Mouse (Mus musculus): ENCODE data around the gene Zfp809. TPM values are rescaled to one million over a fixed set of nuclear protein-coding genes. Genes with fewer than 3 reads are reported as not detected.

Gene Zfp809
- polyA plus RNA-seq, 1 experiment from 2014 or later: 18.4 TPM

DNA sequence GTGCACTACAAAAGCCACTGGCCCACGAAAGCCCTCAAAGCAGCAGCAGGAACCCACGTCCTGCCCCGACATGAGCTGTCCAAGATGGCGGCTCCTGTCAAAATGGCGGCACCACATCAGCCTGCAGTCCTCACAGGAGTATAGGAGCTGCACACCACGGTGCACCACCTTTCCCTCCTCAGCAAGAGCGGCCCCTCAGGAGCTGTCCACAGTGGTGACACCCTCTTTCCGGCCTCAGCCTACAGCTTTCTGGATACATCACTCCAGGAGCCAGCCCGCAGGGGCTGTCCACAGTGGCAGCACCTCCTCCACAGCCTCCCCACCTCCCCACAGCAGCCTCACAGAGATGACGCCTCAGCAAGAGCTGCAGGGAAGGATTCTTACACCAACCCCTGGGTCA is 37.1 kb downstream of the Zfp809 start:
- 0 out of 2 replicates have a peak, but pooled peaks cover 5% of the 10 kb centered on the region for H3K4me1 ChIP-seq
- 87% methylated on average over 10 of the region's 10 CpGs for WGBS
- ATAC-seq (ENCODE audit: insufficient number of reproducible peaks, low FRiP score, low TSS enrichment, low read depth): no peak

DNA sequence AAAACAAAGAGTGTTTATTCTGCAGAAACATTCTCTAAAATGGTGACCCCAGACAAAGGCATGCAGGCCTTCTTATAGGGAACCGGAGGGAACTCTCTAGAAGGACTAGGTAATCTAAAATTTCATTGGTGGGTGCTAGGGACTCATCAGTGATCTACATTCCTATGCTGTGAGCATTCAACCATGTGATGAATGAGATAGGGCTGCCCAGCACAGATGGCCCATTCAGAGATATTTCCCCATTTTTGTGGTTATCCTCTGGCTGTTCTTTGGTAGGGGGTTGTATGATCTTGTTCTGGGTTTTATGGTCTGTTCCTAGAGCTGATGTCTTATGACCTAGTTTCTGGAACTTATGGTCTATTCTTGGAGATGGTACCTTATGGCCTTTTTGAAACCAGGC is 43.4 kb downstream of the Zfp809 start:
- Histone ChIP-seq H3K4me1 (no peaks in the 10 kb centered on the region), H3K36me3 (peaks cover 6% of the 10 kb centered on the region; the same call in 1 of the 2 replicates), H3K9ac (no peak overlapping the region), H3K4me3 (replicated peaks) (no peak overlapping the region), H3K27me3 (no peaks in the 10 kb centered on the region), H3K27ac (replicated peaks) (no peak overlapping the region), H3K9me3 (replicated peaks) (peaks cover 4% of the 10 kb centered on the region; the same call in 1 of the 2 replicates), H3K4me2 (replicated peaks) (no peak overlapping the region)
- WGBS: 88% methylated on average over 1 of the region's 1 CpGs
- no peak for ATAC-seq (ENCODE audit: insufficient number of reproducible peaks, low FRiP score, low TSS enrichment, low read depth)

More for the DNA sequence above, 37.1 kb downstream of the Zfp809 start:
- no peaks in the 10 kb centered on the region for H3K36me3 ChIP-seq
- H3K4me3 ChIP-seq (replicated peaks): no peak overlapping the region
- no peak overlapping the region for H3K27ac ChIP-seq (replicated peaks)
- no peaks in the 10 kb centered on the region for H3K9me3 ChIP-seq (replicated peaks)
- no peaks in the 10 kb centered on the region for H3K27me3 ChIP-seq
- H3K4me2 ChIP-seq (replicated peaks): no peak overlapping the region
- H3K9ac ChIP-seq: no peak overlapping the region

DNA sequence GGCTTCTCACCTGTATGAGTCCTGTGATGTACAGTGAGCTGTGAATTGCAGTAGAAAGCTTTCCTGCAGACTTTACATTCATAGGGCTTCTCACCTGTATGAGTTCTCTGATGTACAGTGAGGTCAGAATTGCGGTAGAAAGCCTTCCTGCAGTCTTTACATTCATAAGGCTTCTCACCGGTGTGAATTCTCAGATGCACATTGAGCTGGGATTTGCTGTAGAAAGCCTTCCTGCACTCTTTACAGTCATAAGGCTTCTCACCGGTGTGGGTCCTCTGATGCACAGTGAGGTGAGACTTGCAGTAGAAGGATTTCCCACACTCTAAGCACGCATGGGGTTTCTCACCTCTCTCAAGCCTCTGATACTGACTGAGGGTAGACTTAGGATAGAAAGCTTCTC is 53.2 kb downstream of the Zfp809 start:
- no peak overlapping the region for H3K27ac ChIP-seq (replicated peaks)
- no peak overlapping the region for H3K4me2 ChIP-seq (replicated peaks)
- no peaks in the 10 kb centered on the region for H3K4me1 ChIP-seq
- 94% methylated on average over 4 of the region's 4 CpGs for WGBS
- H3K36me3 ChIP-seq: peaks cover 81% of the 10 kb centered on the region
- H3K9me3 ChIP-seq (replicated peaks): peaks cover 59% of the 10 kb centered on the region
- no peak for ATAC-seq (ENCODE audit: insufficient number of reproducible peaks, low FRiP score, low TSS enrichment, low read depth)
- no peak overlapping the region for H3K9ac ChIP-seq
- H3K4me3 ChIP-seq (replicated peaks): no peak overlapping the region
- H3K27me3 ChIP-seq: no peaks in the 10 kb centered on the region

Other genes with a start within 250 kb of the Zfp809 start
- 1.4 and 1.8 TPM in 2 replicates for gene Rgl3, start 236.3 kb upstream of the Zfp809 start, polyA plus RNA-seq (2015; fragmentation: Nextera tagmentation; extraction: Ambion mirVana)
- 5.8 and 11.3 TPM in 2 replicates for gene Ccdc151, start 223.1 kb upstream of the Zfp809 start, polyA plus RNA-seq (2015; fragmentation: Nextera tagmentation; extraction: Ambion mirVana)
- gene Prkcsh, start 222.9 kb upstream of the Zfp809 start, polyA plus RNA-seq (2015; fragmentation: Nextera tagmentation; extraction: Ambion mirVana): 116 and 118 TPM in 2 replicates
- gene Elavl3, start 173.7 kb upstream of the Zfp809 start, polyA plus RNA-seq (2015; fragmentation: Nextera tagmentation; extraction: Ambion mirVana): 3.0 and 4.4 TPM in 2 replicates
- not detected in 2 replicates for gene Gm49318, start 154.5 kb upstream of the Zfp809 start, polyA plus RNA-seq (2015; fragmentation: Nextera tagmentation; extraction: Ambion mirVana)
- 12.5 and 12.6 TPM in 2 replicates for gene Zfp653, start 154.3 kb upstream of the Zfp809 start, polyA plus RNA-seq (2015; fragmentation: Nextera tagmentation; extraction: Ambion mirVana)
- gene Ecsit, start 140.3 kb upstream of the Zfp809 start, polyA plus RNA-seq (2015; fragmentation: Nextera tagmentation; extraction: Ambion mirVana): 37.3 and 41.8 TPM in 2 replicates
- gene Cnn1, start 126.5 kb upstream of the Zfp809 start, polyA plus RNA-seq (2015; fragmentation: Nextera tagmentation; extraction: Ambion mirVana): 4.3 and 7.0 TPM in 2 replicates
- 202 and 226 TPM in 2 replicates for gene Elof1, start 108.5 kb upstream of the Zfp809 start, polyA plus RNA-seq (2015; fragmentation: Nextera tagmentation; extraction: Ambion mirVana)
- 38.1 and 44.7 TPM in 2 replicates for gene Acp5, start 90.0 kb upstream of the Zfp809 start, polyA plus RNA-seq (2015; fragmentation: Nextera tagmentation; extraction: Ambion mirVana)
- 74.6 and 75.6 TPM in 2 replicates for gene Pigyl, start 68.9 kb upstream of the Zfp809 start, polyA plus RNA-seq (2015; fragmentation: Nextera tagmentation; extraction: Ambion mirVana)
- gene Zfp872, start 37.6 kb upstream of the Zfp809 start, polyA plus RNA-seq (2015; fragmentation: Nextera tagmentation; extraction: Ambion mirVana): 0.17 and 0.19 TPM in 2 replicates
- 3.8 and 4.1 TPM in 2 replicates for gene Zfp599, start 34.2 kb downstream of the Zfp809 start, polyA plus RNA-seq (2015; fragmentation: Nextera tagmentation; extraction: Ambion mirVana)
- 17.9 and 19.4 TPM in 2 replicates for gene Zfp810, start 81.9 kb downstream of the Zfp809 start, polyA plus RNA-seq (2015; fragmentation: Nextera tagmentation; extraction: Ambion mirVana)
- 30.2 and 35.7 TPM in 2 replicates for gene Anln, start 163.5 kb downstream of the Zfp809 start, polyA plus RNA-seq (2015; fragmentation: Nextera tagmentation; extraction: Ambion mirVana)
- gene 9530077C05Rik, start 185.8 kb downstream of the Zfp809 start, polyA plus RNA-seq (2015; fragmentation: Nextera tagmentation; extraction: Ambion mirVana): 5.0 and 7.4 TPM in 2 replicates
- gene Gm17545, start 228.6 kb downstream of the Zfp809 start, polyA plus RNA-seq (2015; fragmentation: Nextera tagmentation; extraction: Ambion mirVana): not detected in 2 replicates
- gene Rp9, start 244.0 kb downstream of the Zfp809 start, polyA plus RNA-seq (2015; fragmentation: Nextera tagmentation; extraction: Ambion mirVana): 68.3 and 70.9 TPM in 2 replicates

All from embryonic facial prominence, embryonic 15.5 days (tissue).